Mouse (Mus musculus) midbrain, embryonic 12.5 days (tissue): Measurements from ENCODE around the gene Hsd3b6. TPM values are rescaled to one million over a fixed set of nuclear protein-coding genes. Genes with fewer than 3 reads are reported as not detected.
"Not testable (repeated sequence)": the region's sequence is repeated elsewhere in the genome, so short reads cannot be mapped to it uniquely, and the experiment has no call there.

ENCODE experiments used
- ATAC-seq: fragments of 200-750 bp; cut with Nextera tagmentation; 2 replicates; pipeline ENCODE4 v1.8.0; 2017; ENCODE audit warnings: low read depth, moderate TSS enrichment, moderate library complexity; ENCODE audit not compliant: low FRiP score
- H3K27ac ChIP-seq: fragments of 300-500 bp; sonication (generic); replicated peaks from 2 replicates; pipeline ENCODE4 v1.5.1; 2016; ENCODE audit warnings: mild to moderate bottlenecking
- H3K27me3 ChIP-seq: fragments of 300-500 bp; sonication (generic); 2 replicates; pipeline ENCODE4 v1.6.1; 2016; ENCODE audit warnings: mild to moderate bottlenecking
- H3K36me3 ChIP-seq: fragments of 300-500 bp; sonication (generic); 2 replicates; pipeline ENCODE4 v1.6.1; 2016
- H3K4me1 ChIP-seq: fragments of 300-500 bp; sonication (generic); 2 replicates; pipeline ENCODE4 v1.6.1; 2016
- H3K4me2 ChIP-seq: fragments of 300-500 bp; sonication (generic); replicated peaks from 2 replicates; pipeline ENCODE4 v1.6.1; 2016; ENCODE audit warnings: mild to moderate bottlenecking, moderate library complexity
- H3K4me3 ChIP-seq: fragments of 300-500 bp; sonication (generic); 2 replicates; pipeline ENCODE4 v1.5.1; 2016; ENCODE audit warnings: mild to moderate bottlenecking
- H3K9ac ChIP-seq: fragments of 300-500 bp; sonication (generic); replicated peaks from 2 replicates; pipeline ENCODE4 v1.6.1; 2016; ENCODE audit warnings: mild to moderate bottlenecking, moderate library complexity
- H3K9me3 ChIP-seq: fragments of 300-500 bp; sonication (generic); 2 replicates; pipeline ENCODE4 v1.6.1; 2016; ENCODE audit warnings: mild to moderate bottlenecking
- WGBS: fragments of 180-500 bp; shearing (Covaris S2); methylation state at CpG from one replicate; pipeline ENCODE4 v1.1.7; 2016; 5-methylcytosine and 5-hydroxymethylcytosine counted together
- polyA plus RNA-seq: library from polyadenylated mRNA; unstranded; fragments of >200 nt; fragmentation: Nextera tagmentation; extraction: Ambion mirVana; gene quantifications from 2 replicates; pipeline ENCODE4 v1.2.1, GENCODE M21; 2016

Gene Hsd3b6
- polyA plus RNA-seq, 1 experiment from 2014 or later, result 42.4 TPM

DNA sequence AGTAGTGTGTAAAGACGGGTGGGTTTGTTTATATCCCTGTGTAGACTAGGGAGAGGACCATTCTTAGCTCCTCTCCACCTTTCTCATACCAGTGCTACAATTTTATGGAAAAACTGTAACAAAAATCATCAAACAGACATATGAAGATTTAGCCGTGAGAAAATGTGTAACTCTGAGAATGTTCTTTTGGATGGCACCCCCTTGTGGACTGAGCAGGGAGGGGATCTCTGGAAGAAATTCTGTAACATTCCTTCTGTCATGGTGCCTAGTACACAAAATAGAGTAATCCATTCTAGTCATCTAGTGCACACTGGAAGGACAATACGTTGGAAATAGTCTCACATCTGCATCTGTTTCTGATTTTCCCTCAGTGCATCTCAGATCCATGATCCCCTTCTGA lies 9.2 kb downstream of the Hsd3b6 start:
- not testable (repeated sequence) for H3K4me1 ChIP-seq, H3K4me2 ChIP-seq, H3K27ac ChIP-seq, H3K36me3 ChIP-seq, H3K9ac ChIP-seq, H3K4me3 ChIP-seq, ATAC-seq, H3K27me3 ChIP-seq, H3K9me3 ChIP-seq
- WGBS, result 74% methylated on average over 3 of the region's 3 CpGs

DNA sequence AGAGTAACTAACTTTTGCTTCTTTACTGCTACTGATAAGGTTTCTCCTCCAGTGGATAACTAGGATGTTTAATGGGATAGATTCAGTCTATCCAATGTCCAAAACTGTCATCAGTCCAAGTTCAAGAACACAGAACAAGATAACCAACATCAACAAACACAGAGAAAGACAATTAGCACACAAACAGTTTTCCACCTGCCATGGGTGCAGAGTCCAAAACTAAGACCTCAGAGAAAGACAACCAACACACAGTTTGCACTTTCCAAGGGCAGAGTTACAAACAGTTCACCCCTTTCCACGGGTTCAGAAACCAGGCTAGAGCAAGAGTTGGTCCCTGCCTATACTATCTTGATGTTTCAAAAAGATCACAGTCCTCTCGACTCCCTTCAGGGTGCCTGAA lies 27.7 kb downstream of the Hsd3b6 start:
- no peaks in the 10 kb centered on the region for H3K9me3 ChIP-seq
- no peaks in the 10 kb centered on the region for H3K4me1 ChIP-seq
- WGBS, result 67% methylated on average over 2 of the region's 2 CpGs
- H3K9ac ChIP-seq, result no peak overlapping the region
- H3K27me3 ChIP-seq, result no peaks in the 10 kb centered on the region
- no peaks in the 10 kb centered on the region for H3K36me3 ChIP-seq
- H3K4me2 ChIP-seq, result no peak overlapping the region
- no peak overlapping the region for H3K27ac ChIP-seq
- H3K4me3 ChIP-seq, result no peak overlapping the region
- no peak for ATAC-seq

DNA sequence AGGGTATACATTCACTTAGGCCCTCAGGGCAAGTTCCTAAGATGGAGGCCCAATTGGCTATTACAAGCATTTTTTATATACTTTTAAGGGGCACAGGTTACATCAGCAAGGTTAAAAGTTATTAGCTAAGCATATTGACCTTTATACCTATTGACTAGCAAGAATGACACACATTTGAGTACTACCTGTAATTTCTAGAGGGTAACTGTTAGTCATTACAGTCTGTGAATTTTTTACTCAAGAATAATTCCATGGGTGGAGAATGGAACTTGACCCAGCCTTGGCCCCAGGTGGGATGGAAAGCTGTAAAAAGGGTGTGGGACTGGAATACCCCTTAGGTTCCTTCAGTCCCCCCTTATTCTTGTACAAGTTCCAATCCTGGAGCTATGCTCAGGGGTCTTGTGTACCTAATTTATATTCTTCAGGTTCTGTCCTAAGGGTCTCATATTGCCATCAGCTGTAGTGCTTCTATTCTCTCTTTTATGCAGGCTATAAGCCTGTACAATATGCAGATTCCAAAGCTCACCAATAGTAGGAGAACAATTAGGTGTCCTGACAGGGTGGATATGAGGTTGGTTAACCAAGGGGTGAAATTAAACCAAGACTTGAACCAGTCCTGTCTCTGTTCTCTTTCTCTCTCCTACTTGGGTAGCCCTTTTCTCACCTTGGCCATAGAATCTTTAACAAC lies 31.9 kb downstream of the Hsd3b6 start:
- H3K27me3 ChIP-seq, result no peaks in the 10 kb centered on the region
- H3K27ac ChIP-seq, result no peak overlapping the region
- H3K4me1 ChIP-seq, result no peaks in the 10 kb centered on the region
- no peak overlapping the region for H3K9ac ChIP-seq
- no peaks in the 10 kb centered on the region for H3K36me3 ChIP-seq
- no peak overlapping the region for H3K4me3 ChIP-seq
- no peaks in the 10 kb centered on the region for H3K9me3 ChIP-seq
- no peak overlapping the region for H3K4me2 ChIP-seq
- ATAC-seq, result no peak

DNA sequence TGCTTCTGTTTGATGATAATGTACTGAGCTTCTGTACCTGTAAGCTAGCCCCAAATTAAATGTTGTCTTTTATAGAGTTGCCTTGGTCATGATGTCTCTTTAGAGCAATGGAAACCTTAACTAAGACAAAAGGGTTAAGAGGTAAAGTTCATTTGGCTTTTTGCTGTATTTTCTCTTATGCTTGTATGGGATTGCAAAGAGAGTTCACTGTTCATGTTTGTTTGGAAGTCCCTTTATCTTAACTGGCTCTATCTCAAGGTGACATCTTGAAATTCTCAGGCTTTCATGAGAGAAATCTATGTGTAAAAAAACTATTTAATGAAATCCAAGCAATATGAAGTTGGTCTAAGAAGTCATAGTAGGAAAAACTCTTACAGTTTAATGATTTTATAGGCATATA lies 33.3 kb downstream of the Hsd3b6 start:
- no peak overlapping the region for H3K9ac ChIP-seq
- no peak overlapping the region for H3K4me3 ChIP-seq
- H3K9me3 ChIP-seq, result no peaks in the 10 kb centered on the region
- H3K36me3 ChIP-seq, result no peaks in the 10 kb centered on the region
- no peaks in the 10 kb centered on the region for H3K4me1 ChIP-seq
- H3K4me2 ChIP-seq, result no peak overlapping the region
- H3K27ac ChIP-seq, result no peak overlapping the region
- ATAC-seq, result no peak
- no peaks in the 10 kb centered on the region for H3K27me3 ChIP-seq

DNA sequence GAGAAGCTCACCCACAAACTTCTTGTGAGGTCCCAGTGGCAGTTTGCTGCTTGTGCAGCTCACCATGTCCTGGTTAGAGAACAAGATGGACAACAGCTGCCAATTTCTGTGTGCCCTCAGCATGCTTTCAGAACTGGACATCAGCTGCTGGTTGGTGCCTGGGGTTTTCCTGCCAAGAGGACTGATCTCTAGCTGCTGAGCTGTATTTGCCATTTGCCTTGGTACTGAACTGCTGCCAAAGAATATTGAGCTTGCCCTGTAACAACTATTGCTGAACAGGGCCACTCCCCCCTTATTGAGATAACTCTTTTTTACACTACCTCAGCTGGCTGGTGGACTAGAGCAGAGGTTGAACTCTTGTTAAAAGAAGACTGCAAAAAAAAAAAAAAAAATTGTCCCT lies 50.1 kb downstream of the Hsd3b6 start:
- Histone ChIP-seq H3K27me3 (no peaks in the 10 kb centered on the region), H3K9me3 (no peaks in the 10 kb centered on the region), H3K4me2 (no peak overlapping the region), H3K27ac (no peak overlapping the region), H3K4me1 (no peaks in the 10 kb centered on the region), H3K36me3 (no peaks in the 10 kb centered on the region), H3K4me3 (no peak overlapping the region), H3K9ac (no peak overlapping the region)
- ATAC-seq, result no peak

DNA sequence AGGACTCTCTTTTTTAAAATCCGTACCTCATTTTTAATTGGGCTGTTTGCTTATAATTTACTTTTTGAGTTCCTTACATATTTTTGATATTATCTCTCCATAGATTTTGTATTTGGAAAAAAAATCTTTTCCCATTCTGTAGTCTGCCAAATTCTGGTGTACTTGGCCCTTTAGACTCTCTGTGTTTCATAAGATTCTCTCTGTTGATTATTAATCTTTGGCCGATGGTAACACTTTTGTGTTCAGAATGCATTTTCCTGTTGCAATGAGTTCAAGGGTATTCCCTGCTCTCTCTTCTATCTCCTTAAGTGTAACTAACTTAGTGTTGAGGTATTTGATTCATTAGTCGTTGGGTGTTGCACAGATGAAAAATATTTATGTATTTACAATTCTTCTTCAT lies 57.4 kb downstream of the Hsd3b6 start:
- no peaks in the 10 kb centered on the region for H3K27me3 ChIP-seq
- H3K9ac ChIP-seq, result no peak overlapping the region
- no peak overlapping the region for H3K4me2 ChIP-seq
- no peak overlapping the region for H3K27ac ChIP-seq
- WGBS, result 91% methylated on average over 3 of the region's 3 CpGs
- no peaks in the 10 kb centered on the region for H3K9me3 ChIP-seq
- no peaks in the 10 kb centered on the region for H3K4me1 ChIP-seq
- no peak overlapping the region for H3K4me3 ChIP-seq
- H3K36me3 ChIP-seq, result no peaks in the 10 kb centered on the region
- ATAC-seq, result no peak

Other genes with a start within 250 kb of the Hsd3b6 start
- not detected in 2 replicates for gene Gm10681, start 225.6 kb downstream of the Hsd3b6 start, polyA plus RNA-seq
- not detected in 2 replicates for gene Hsd3b5, start 184.2 kb downstream of the Hsd3b6 start, polyA plus RNA-seq
- gene Hsd3b2, start 89.9 kb downstream of the Hsd3b6 start, polyA plus RNA-seq, result not detected in 2 replicates
- 0.20 TPM in 1 of 2 replicates, not detected in the other for gene Hsd3b3, start 51.3 kb downstream of the Hsd3b6 start, polyA plus RNA-seq
- 0.35 and 0.55 TPM in 2 replicates for gene Hsd3b1, start 45.4 kb upstream of the Hsd3b6 start, polyA plus RNA-seq
- gene Hao2, start 78.8 kb upstream of the Hsd3b6 start, polyA plus RNA-seq, result not detected in 2 replicates